Mouse (Mus musculus) midbrain, embryonic 13.5 days (tissue): ENCODE data around the gene Ltbr. TPM values are rescaled to one million over a fixed set of nuclear protein-coding genes. Genes with fewer than 3 reads are reported as not detected.

Source experiments
- ATAC-seq: fragments of 200-750 bp; cut with Nextera tagmentation; 2 replicates; pipeline ENCODE4 v1.8.0; 2017; ENCODE audit warnings: mild to moderate bottlenecking, moderate TSS enrichment, moderate library complexity
- H3K27ac ChIP-seq: fragments of 300-500 bp; sonication (generic); 2 replicates; pipeline ENCODE4 v1.5.1; 2015; ENCODE audit warnings: inconsistent platforms, mild to moderate bottlenecking, moderate library complexity
- H3K27me3 ChIP-seq: fragments of 300-500 bp; sonication (generic); 2 replicates; pipeline ENCODE4 v1.6.1; 2015; ENCODE audit warnings: mild to moderate bottlenecking, inconsistent platforms
- H3K36me3 ChIP-seq: fragments of 300-500 bp; sonication (generic); 2 replicates; pipeline ENCODE4 v1.6.1; 2015; ENCODE audit warnings: mild to moderate bottlenecking, inconsistent platforms
- H3K4me1 ChIP-seq: fragments of 300-500 bp; sonication (generic); replicated peaks from 2 replicates; pipeline ENCODE4 v1.6.1; 2015; ENCODE audit warnings: inconsistent platforms
- H3K4me2 ChIP-seq: fragments of 300-500 bp; sonication (generic); replicated peaks from 2 replicates; pipeline ENCODE4 v1.6.1; 2015; ENCODE audit warnings: moderate library complexity, mild to moderate bottlenecking, inconsistent platforms
- H3K4me3 ChIP-seq: fragments of 300-500 bp; sonication (generic); replicated peaks from 2 replicates; pipeline ENCODE4 v1.5.1; 2015; ENCODE audit warnings: mild to moderate bottlenecking, inconsistent platforms
- H3K9ac ChIP-seq: fragments of 300-500 bp; sonication (generic); replicated peaks from 2 replicates; pipeline ENCODE4 v1.6.1; 2015; ENCODE audit warnings: mild to moderate bottlenecking, inconsistent platforms
- H3K9me3 ChIP-seq: fragments of 300-500 bp; sonication (generic); 2 replicates; pipeline ENCODE4 v1.6.1; 2016; ENCODE audit warnings: mild to moderate bottlenecking, inconsistent platforms
- WGBS: fragments of 180-500 bp; shearing (Covaris S2); methylation state at CpG from one replicate; pipeline ENCODE4 v1.1.7; 2015; 5-methylcytosine and 5-hydroxymethylcytosine counted together
- polyA plus RNA-seq: library from polyadenylated mRNA; unstranded; fragments of >200 nt; fragmentation: Nextera tagmentation; extraction: Ambion mirVana; gene quantifications from 2 replicates; pipeline ENCODE4 v1.2.1, GENCODE M21; 2015

The Ltbr gene
- polyA plus RNA-seq, 1 experiment from 2014 or later = 13.3 TPM

GRCm38 (mm10) chr6:125342198-125342597 is 28.5 kb upstream of the Ltbr start:
- no peaks in the 10 kb centered on the region for H3K9me3 ChIP-seq
- H3K36me3 ChIP-seq = no peaks in the 10 kb centered on the region
- no peaks in the 10 kb centered on the region for H3K4me1 ChIP-seq
- WGBS = 61% methylated on average over 3 of the region's 3 CpGs
- H3K4me3 ChIP-seq = no peak overlapping the region
- ATAC-seq = no peak
- H3K27ac ChIP-seq = no peak overlapping the region
- H3K27me3 ChIP-seq = no peaks in the 10 kb centered on the region
- H3K4me2 ChIP-seq = no peak overlapping the region
- H3K9ac ChIP-seq = no peak overlapping the region

- WGBS = 81% methylated on average over 5 of the region's 5 CpGs
- Histone ChIP-seq H3K36me3 (no peaks in the 10 kb centered on the region), H3K9ac (no peak overlapping the region), H3K4me1 (no peaks in the 10 kb centered on the region), H3K9me3 (no peaks in the 10 kb centered on the region), H3K27me3 (no peaks in the 10 kb centered on the region), H3K4me2 (no peak overlapping the region), H3K27ac (no peak overlapping the region; the same call in 1 of the 2 replicates), H3K4me3 (no peak overlapping the region)
- ATAC-seq = no peak
Observed at GRCm38 (mm10) chr6:125340244-125340643, 26.6 kb upstream of the Ltbr start.

GRCm38 (mm10) chr6:125338791-125339660 is 25.3 kb upstream of the Ltbr start:
- Histone ChIP-seq H3K9ac (no peak overlapping the region), H3K4me3 (no peak overlapping the region), H3K36me3 (no peaks in the 10 kb centered on the region), H3K27me3 (no peaks in the 10 kb centered on the region), H3K4me2 (no peak overlapping the region), H3K9me3 (no peaks in the 10 kb centered on the region), H3K4me1 (no peaks in the 10 kb centered on the region), H3K27ac (no peak overlapping the region)
- ATAC-seq = no peak
- 77% methylated on average over 9 of the region's 9 CpGs for WGBS

GRCm38 (mm10) chr6:125334356-125334755 is 20.7 kb upstream of the Ltbr start:
- Histone ChIP-seq H3K9me3 (no peaks in the 10 kb centered on the region), H3K4me2 (no peak overlapping the region), H3K36me3 (no peaks in the 10 kb centered on the region), H3K4me1 (peaks cover 6% of the 10 kb centered on the region; the same call in 1 of the 2 replicates), H3K27me3 (peaks cover 5% of the 10 kb centered on the region; the same call in 1 of the 2 replicates), H3K27ac (no peak overlapping the region), H3K4me3 (no peak overlapping the region), H3K9ac (no peak overlapping the region)
- ATAC-seq = no peak
- 53% methylated on average over 2 of the region's 2 CpGs for WGBS

- Histone ChIP-seq H3K27me3 (peaks cover 5% of the 10 kb centered on the region; the same call in 1 of the 2 replicates), H3K27ac (no peak overlapping the region), H3K36me3 (no peaks in the 10 kb centered on the region), H3K4me2 (no peak overlapping the region), H3K9ac (no peak overlapping the region), H3K9me3 (no peaks in the 10 kb centered on the region), H3K4me1 (peaks cover 6% of the 10 kb centered on the region; the same call in 1 of the 2 replicates), H3K4me3 (no peak overlapping the region)
- 77% methylated on average over 14 of the region's 14 CpGs for WGBS
- ATAC-seq = no peak
Observed at GRCm38 (mm10) chr6:125333112-125333899, 19.6 kb upstream of the Ltbr start.

GRCm38 (mm10) chr6:125330626-125331326 is 17.1 kb upstream of the Ltbr start:
- no peaks in the 10 kb centered on the region for H3K36me3 ChIP-seq
- peaks cover 5% of the 10 kb centered on the region; the same call in 1 of the 2 replicates for H3K27me3 ChIP-seq
- ATAC-seq = peak; percentile 86
- H3K27ac ChIP-seq = no peak overlapping the region
- H3K4me3 ChIP-seq = peak overlapping the region; percentile 53
- H3K4me1 ChIP-seq = peaks cover 6% of the 10 kb centered on the region; the same call in 1 of the 2 replicates
- no peaks in the 10 kb centered on the region for H3K9me3 ChIP-seq
- WGBS = 1% methylated on average over 39 of the region's 39 CpGs
- H3K9ac ChIP-seq = peak overlapping the region; percentile 71
- peak overlapping the region; percentile 84 for H3K4me2 ChIP-seq

GRCm38 (mm10) chr6:125328243-125328642 is 14.6 kb upstream of the Ltbr start:
- Histone ChIP-seq H3K36me3 (no peaks in the 10 kb centered on the region), H3K9ac (no peak overlapping the region), H3K4me1 (peaks cover 6% of the 10 kb centered on the region; the same call in 1 of the 2 replicates), H3K4me2 (no peak overlapping the region), H3K9me3 (no peaks in the 10 kb centered on the region), H3K27ac (no peak overlapping the region), H3K27me3 (peaks cover 8% of the 10 kb centered on the region; the same call in 1 of the 2 replicates), H3K4me3 (no peak overlapping the region)
- ATAC-seq = no peak
- WGBS = 82% methylated on average over 5 of the region's 5 CpGs

- H3K4me1 ChIP-seq = peaks cover 9% of the 10 kb centered on the region
- no peak overlapping the region for H3K9ac ChIP-seq
- 73% methylated on average over 6 of the region's 6 CpGs for WGBS
- no peaks in the 10 kb centered on the region for H3K36me3 ChIP-seq
- no peak for ATAC-seq
- no peak overlapping the region for H3K4me3 ChIP-seq
- H3K27ac ChIP-seq = no peak overlapping the region
- no peak overlapping the region for H3K4me2 ChIP-seq
- peaks cover 35% of the 10 kb centered on the region for H3K27me3 ChIP-seq
- no peaks in the 10 kb centered on the region for H3K9me3 ChIP-seq
Observed at GRCm38 (mm10) chr6:125325337-125325736, 11.7 kb upstream of the Ltbr start.

- ATAC-seq = no peak
- Histone ChIP-seq H3K27me3 (peaks cover 43% of the 10 kb centered on the region), H3K9ac (no peak overlapping the region), H3K27ac (no peak overlapping the region), H3K4me2 (no peak overlapping the region), H3K36me3 (no peaks in the 10 kb centered on the region), H3K4me1 (peaks cover 7% of the 10 kb centered on the region), H3K9me3 (no peaks in the 10 kb centered on the region), H3K4me3 (no peak overlapping the region)
- WGBS = 68% methylated on average over 6 of the region's 6 CpGs
Observed at GRCm38 (mm10) chr6:125323547-125323946, 9.9 kb upstream of the Ltbr start.

GRCm38 (mm10) chr6:125322794-125323193 is 9.1 kb upstream of the Ltbr start:
- no peak for ATAC-seq
- Histone ChIP-seq H3K9ac (no peak overlapping the region), H3K4me2 (no peak overlapping the region), H3K4me1 (peaks cover 7% of the 10 kb centered on the region), H3K4me3 (no peak overlapping the region), H3K36me3 (no peaks in the 10 kb centered on the region), H3K9me3 (no peaks in the 10 kb centered on the region), H3K27ac (no peak overlapping the region), H3K27me3 (peaks cover 45% of the 10 kb centered on the region)
- WGBS = 58% methylated on average over 13 of the region's 13 CpGs

GRCm38 (mm10) chr6:125321114-125321855 is 7.6 kb upstream of the Ltbr start:
- H3K9me3 ChIP-seq = no peaks in the 10 kb centered on the region
- H3K4me3 ChIP-seq = no peak overlapping the region
- 8% methylated on average over 26 of the region's 26 CpGs for WGBS
- H3K9ac ChIP-seq = no peak overlapping the region
- H3K36me3 ChIP-seq = no peaks in the 10 kb centered on the region
- H3K27ac ChIP-seq = no peak overlapping the region
- peaks cover 45% of the 10 kb centered on the region for H3K27me3 ChIP-seq
- ATAC-seq = peak; percentile 19; the same call in 1 of the 2 replicates
- H3K4me1 ChIP-seq = peaks cover 7% of the 10 kb centered on the region
- no peak overlapping the region for H3K4me2 ChIP-seq
